Mouse (Mus musculus): ENCODE data around the gene Gm17577.

Gene Gm17577

GRCm38 (mm10) chrX:123246807-123247206, at the start of gene Gm17577:
Gene Gm17577, minus strand, starts transcription at chrX:123246907.
- no CpG with 5 or more reads among the region's 3 CpGs for WGBS

- no CpG with 5 or more reads among the region's 1 CpGs for WGBS
Measured at GRCm38 (mm10) chrX:123222381-123222780, 24.3 kb downstream of the Gm17577 start, which contains the start of gene Srsx. Gene Srsx, minus strand, starts transcription at chrX:123222481.

All from cerebral cortex, adult 2 months (tissue).